Mouse (Mus musculus): ENCODE measurements around the gene Klhdc10. TPM values are rescaled to one million over a fixed set of nuclear protein-coding genes. Genes with fewer than 3 reads are reported as not detected.

The Klhdc10 gene
- polyA plus RNA-seq, 1 experiment from 2014 or later: 42.5 TPM

- Histone ChIP-seq H3K27ac (no peak overlapping the region), H3K4me2 (replicated peaks) (no peak overlapping the region), H3K9ac (no peak overlapping the region), H3K36me3 (peaks cover 23% of the 10 kb centered on the region), H3K27me3 (no peaks in the 10 kb centered on the region), H3K4me3 (no peak overlapping the region), H3K4me1 (no peaks in the 10 kb centered on the region), H3K9me3 (replicated peaks) (no peaks in the 10 kb centered on the region)
- 89% methylated on average over 6 of the region's 6 CpGs for WGBS
- ATAC-seq (ENCODE audit: low FRiP score): no peak
Observed at GRCm38 (mm10) chr6:30477784-30478183, 76.1 kb downstream of the Klhdc10 start.

DNA sequence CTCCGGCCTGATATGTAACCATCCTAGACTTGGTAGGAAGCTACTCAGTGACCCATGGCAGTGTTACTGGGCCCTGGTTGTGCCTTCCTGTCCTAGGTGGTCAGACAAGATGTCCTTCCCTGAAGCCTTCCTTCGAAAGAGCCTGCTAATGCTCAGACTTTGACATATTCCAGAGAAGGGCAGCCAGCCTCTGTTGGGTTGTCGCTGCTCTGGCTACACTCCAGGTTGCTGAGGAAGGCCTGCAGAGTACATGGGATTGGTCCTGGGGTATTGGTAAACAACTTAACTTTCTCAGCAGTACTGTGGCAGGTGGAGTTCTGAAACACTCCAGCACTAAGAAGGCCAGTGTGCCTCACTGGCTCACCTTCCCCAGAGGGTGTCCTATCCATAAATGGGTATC is 77.8 kb downstream of the Klhdc10 start:
- Histone ChIP-seq H3K4me2 (replicated peaks) (no peak overlapping the region), H3K27ac (no peak overlapping the region), H3K9me3 (replicated peaks) (no peaks in the 10 kb centered on the region), H3K36me3 (peaks cover 36% of the 10 kb centered on the region), H3K9ac (no peak overlapping the region), H3K4me3 (no peak overlapping the region), H3K27me3 (no peaks in the 10 kb centered on the region), H3K4me1 (no peaks in the 10 kb centered on the region)
- no peak for ATAC-seq (ENCODE audit: low FRiP score)
- 94% methylated on average over 3 of the region's 3 CpGs for WGBS

DNA sequence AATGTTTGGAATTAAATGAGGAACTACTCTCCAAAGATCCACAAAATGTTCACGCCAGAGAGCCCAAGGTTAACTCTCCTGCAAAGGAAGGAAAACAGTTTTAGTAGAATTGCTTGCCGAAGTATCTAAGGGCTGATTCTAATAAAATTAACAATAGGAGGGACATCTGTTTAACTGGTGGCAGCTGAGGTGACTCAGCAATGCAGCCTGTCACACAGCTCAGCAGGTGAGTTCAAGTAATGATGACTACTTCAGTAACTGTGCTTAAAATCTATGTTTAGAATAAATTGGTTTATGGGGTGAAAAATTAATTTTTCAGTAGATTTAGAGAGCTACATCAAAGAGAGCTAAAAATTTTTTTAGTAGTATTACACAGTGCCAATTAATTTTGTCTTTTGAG is 81.2 kb downstream of the Klhdc10 start:
- H3K27me3 ChIP-seq: no peaks in the 10 kb centered on the region
- H3K36me3 ChIP-seq: peaks cover 66% of the 10 kb centered on the region
- no peak overlapping the region for H3K27ac ChIP-seq
- no peak overlapping the region for H3K4me3 ChIP-seq
- ATAC-seq (ENCODE audit: low FRiP score): no peak
- H3K9me3 ChIP-seq (replicated peaks): no peaks in the 10 kb centered on the region
- 85% methylated on average over 2 of the region's 2 CpGs for WGBS
- H3K9ac ChIP-seq: no peak overlapping the region
- H3K4me1 ChIP-seq: no peaks in the 10 kb centered on the region
- no peak overlapping the region for H3K4me2 ChIP-seq (replicated peaks)

GRCm38 (mm10) chr6:30486504-30486903 is 84.8 kb downstream of the Klhdc10 start:
- H3K27me3 ChIP-seq: no peaks in the 10 kb centered on the region
- ATAC-seq (ENCODE audit: low FRiP score): no peak
- H3K4me3 ChIP-seq: no peak overlapping the region
- peaks cover 68% of the 10 kb centered on the region for H3K36me3 ChIP-seq
- H3K4me2 ChIP-seq (replicated peaks): no peak overlapping the region
- H3K27ac ChIP-seq: no peak overlapping the region
- H3K4me1 ChIP-seq: no peaks in the 10 kb centered on the region
- no peak overlapping the region for H3K9ac ChIP-seq
- 92% methylated on average over 6 of the region's 6 CpGs for WGBS
- no peaks in the 10 kb centered on the region for H3K9me3 ChIP-seq (replicated peaks)

- WGBS: 93% methylated on average over 3 of the region's 3 CpGs
- no peak overlapping the region for H3K4me2 ChIP-seq (replicated peaks)
- H3K4me3 ChIP-seq: no peak overlapping the region
- no peak for ATAC-seq (ENCODE audit: low FRiP score)
- no peaks in the 10 kb centered on the region for H3K9me3 ChIP-seq (replicated peaks)
- no peaks in the 10 kb centered on the region for H3K27me3 ChIP-seq
- no peak overlapping the region for H3K9ac ChIP-seq
- no peaks in the 10 kb centered on the region for H3K4me1 ChIP-seq
- no peak overlapping the region for H3K27ac ChIP-seq
- H3K36me3 ChIP-seq: peaks cover 53% of the 10 kb centered on the region
Observed at GRCm38 (mm10) chr6:30499049-30499448, 97.4 kb downstream of the Klhdc10 start.

Other genes starting within 250 kb of the Klhdc10 start
- 72.4 and 76.4 TPM in 2 replicates for gene Ube2h, start 97.3 kb upstream of the Klhdc10 start, polyA plus RNA-seq (2016; fragmentation: Nextera tagmentation; extraction: Ambion mirVana)
- gene Zc3hc1, start 10.8 kb upstream of the Klhdc10 start, polyA plus RNA-seq (2016; fragmentation: Nextera tagmentation; extraction: Ambion mirVana): 65.3 and 67.6 TPM in 2 replicates
- gene Tmem209, start 107.9 kb downstream of the Klhdc10 start, polyA plus RNA-seq (2016; fragmentation: Nextera tagmentation; extraction: Ambion mirVana): 37.0 and 38.9 TPM in 2 replicates
- gene Ssmem1, start 108.0 kb downstream of the Klhdc10 start, polyA plus RNA-seq (2016; fragmentation: Nextera tagmentation; extraction: Ambion mirVana): 0.21 and 0.34 TPM in 2 replicates
- gene Cpa2, start 139.7 kb downstream of the Klhdc10 start, polyA plus RNA-seq (2016; fragmentation: Nextera tagmentation; extraction: Ambion mirVana): 4.0 and 6.3 TPM in 2 replicates
- gene Cpa4, start 166.5 kb downstream of the Klhdc10 start, polyA plus RNA-seq (2016; fragmentation: Nextera tagmentation; extraction: Ambion mirVana): 1.7 and 1.9 TPM in 2 replicates
- gene Cpa5, start 209.1 kb downstream of the Klhdc10 start, polyA plus RNA-seq (2016; fragmentation: Nextera tagmentation; extraction: Ambion mirVana): 0.10 TPM in 1 of 2 replicates, not detected in the other
- 0.30 and 0.34 TPM in 2 replicates for gene Cpa1, start 237.3 kb downstream of the Klhdc10 start, polyA plus RNA-seq (2016; fragmentation: Nextera tagmentation; extraction: Ambion mirVana)